ENCODE assay signal across 9 mouse cellular contexts in genomic region chr12:116404012-116404679, GRCm38 (mm10). TPM values are rescaled to one million over a fixed set of nuclear protein-coding genes. Genes with fewer than 3 reads are reported as not detected.
DNase-seq lines count a peak whose midpoint lies in the region; ATAC-seq and TF ChIP-seq lines count a peak whose summit lies in the region.
"Had no signal": no experiment of that assay in that cellular context is flagged by ENCODE, and none has a peak within 500 bp of the region (broad histone marks: within the 10 kb centered on the region; RNA-seq: fewer than 3 reads in every experiment).

No protein-coding gene starts in this region.

- TF ChIP-seq POLR2A in thymus, adult 2 months (IDR thresholded peaks at IDR 0.05; ENCODE audit: control insufficient read depth, extremely low read depth, insufficient read depth, low read length, poor library complexity): no peak
- TF ChIP-seq POLR2A in olfactory bulb, adult 2 months (IDR thresholded peaks at IDR 0.05; ENCODE audit: insufficient read depth, low read depth, low read length): no peak

- peaks cover 7% of the 10 kb centered on the region for H3K9me3 ChIP-seq in heart, embryonic 14.5 days (ENCODE audit: control insufficient read depth, low read length)
- peaks cover 48% of the 10 kb centered on the region for H3K9me3 ChIP-seq in limb, embryonic 12.5 days

- no peak overlapping the region for H3K27ac ChIP-seq in thymus, adult 2 months (ENCODE audit: control insufficient read depth, insufficient read depth, low read length)
- no peak overlapping the region for H3K27ac ChIP-seq in heart, embryonic 14.5 days (replicated peaks in 1 of 2; ENCODE audit: control insufficient read depth in 1 of 2, insufficient read depth in 1 of 2, low read depth in 2 of 2, low read length in 2 of 2)
- H3K27ac ChIP-seq in limb, embryonic 12.5 days: no peak overlapping the region
- no peak overlapping the region for H3K27ac ChIP-seq in olfactory bulb, adult 2 months (ENCODE audit: insufficient read depth, low read depth, low read length)

- WGBS in thymus, adult 2 months: 97% methylated on average over 18 of the region's 18 CpGs
- WGBS in heart, embryonic 14.5 days: 92% methylated on average over 18 of the region's 18 CpGs
- 94% methylated on average over 18 of the region's 18 CpGs for WGBS in limb, embryonic 12.5 days
- WGBS in olfactory bulb, adult 2 months: 96% methylated on average over 18 of the region's 18 CpGs

- peak overlapping the region; percentile 48; the same call in 1 of the 2 replicates for H3K4me3 ChIP-seq in thymus, adult 2 months (ENCODE audit: control insufficient read depth, insufficient read depth, low read length)
- H3K4me3 ChIP-seq in heart, embryonic 14.5 days (ENCODE audit: control insufficient read depth in 1 of 2, insufficient read depth in 1 of 2, low read depth in 1 of 2, low read length in 2 of 2): peak overlapping the region; percentile 71 to 77; a peak in 3 of 4 replicates
- peak overlapping the region; percentile 74 for H3K4me3 ChIP-seq in limb, embryonic 12.5 days (replicated peaks)
- peak overlapping the region; percentile 76; the same call in 1 of the 2 replicates for H3K4me3 ChIP-seq in olfactory bulb, adult 2 months (ENCODE audit: insufficient read depth, low read depth, low read length)

- peak; percentile 8 for DNase-seq in embryo, embryonic 9.5 days (ENCODE audit: extremely low spot score)
- DNase-seq in embryo, embryonic 10 days (ENCODE audit: low spot score): no peak
- DNase-seq in thymus, adult 2 months: peak; percentile 22
- no peak for DNase-seq in thymus, postnatal 25 days
- no peak for DNase-seq in ovary, postnatal 10 days (ENCODE audit: low spot score)

- peak overlapping the region; percentile 49; the same call in 1 of the 2 replicates for H3K9ac ChIP-seq in heart, embryonic 14.5 days (ENCODE audit: low read length)
- no peak overlapping the region for H3K9ac ChIP-seq in limb, embryonic 12.5 days (replicated peaks)

- TF ChIP-seq CTCF in thymus, adult 2 months (IDR thresholded peaks at IDR 0.05; ENCODE audit: borderline replicate concordance, control insufficient read depth, extremely low read depth, insufficient read depth, low read length, poor library complexity): no peak
- TF ChIP-seq CTCF in olfactory bulb, adult 2 months (IDR thresholded peaks at IDR 0.05; ENCODE audit: insufficient read depth, low read depth, low read length): no peak

- peaks cover 8% of the 10 kb centered on the region for H3K36me3 ChIP-seq in thymus, adult 2 months (ENCODE audit: control insufficient read depth, insufficient read depth, low read length)
- H3K36me3 ChIP-seq in heart, embryonic 14.5 days (ENCODE audit: control insufficient read depth, insufficient read depth, low read length): peaks cover 18% of the 10 kb centered on the region
- peaks cover 46% of the 10 kb centered on the region for H3K36me3 ChIP-seq in limb, embryonic 12.5 days

- peaks cover 11% of the 10 kb centered on the region for H3K4me1 ChIP-seq in thymus, adult 2 months (replicated peaks; ENCODE audit: control insufficient read depth, insufficient read depth, low read length)
- peaks cover 0 to 9% of the 10 kb centered on the region in 2 experiments; a peak in 1 of 4 replicates for H3K4me1 ChIP-seq in heart, embryonic 14.5 days (ENCODE audit: control insufficient read depth in 2 of 2, insufficient read depth in 2 of 2, low read length in 2 of 2)
- H3K4me1 ChIP-seq in limb, embryonic 12.5 days (replicated peaks): peaks cover 4% of the 10 kb centered on the region
- H3K4me1 ChIP-seq in olfactory bulb, adult 2 months (ENCODE audit: control insufficient read depth, insufficient read depth, low read length): peaks cover 10% of the 10 kb centered on the region

- peak overlapping the region; percentile 95 for H3K4me2 ChIP-seq in heart, embryonic 14.5 days (ENCODE audit: low read length)
- peak overlapping the region; percentile 84 for H3K4me2 ChIP-seq in limb, embryonic 12.5 days

- no peak for ATAC-seq in heart, embryonic 14.5 days (ENCODE audit: insufficient number of reproducible peaks, insufficient read depth, low FRiP score, low read depth)
- peak; percentile 6; the same call in 1 of the 2 replicates for ATAC-seq in limb, embryonic 12.5 days (ENCODE audit: insufficient number of reproducible peaks, insufficient read depth, low FRiP score, low TSS enrichment, low read depth)

- H3K27me3 ChIP-seq in thymus, adult 2 months (ENCODE audit: control insufficient read depth, insufficient read depth, low read length): no peaks in the 10 kb centered on the region
- no peaks in the 10 kb centered on the region for H3K27me3 ChIP-seq in heart, embryonic 14.5 days (ENCODE audit: control insufficient read depth, insufficient read depth, low read length)
- H3K27me3 ChIP-seq in limb, embryonic 12.5 days: no peaks in the 10 kb centered on the region
- H3K27me3 ChIP-seq: Patski had no signal

RNA-seq across cellular contexts. Expression of gene Ncapg2, which starts 1.1 kb away (rescaled TPM):
- 16.0 and 21.9 TPM in 2 replicates for polyA plus RNA-seq in thymus, adult 2 months (2012; rRNA removed)
- 22.7 and 23.9 TPM in 2 replicates for polyA plus RNA-seq in heart, embryonic 14.5 days (2014; fragmentation: Nextera tagmentation; extraction: Ambion mirVana)
- polyA plus RNA-seq in limb, embryonic 12.5 days (2016; fragmentation: Nextera tagmentation; extraction: Ambion mirVana): 47.4 and 53.0 TPM in 2 replicates
- not detected in 2 replicates for polyA plus RNA-seq in olfactory bulb, adult 2 months (2012; ENCODE audit: insufficient read depth, insufficient read length, low replicate concordance, missing spikeins)

Comparison
In these comparisons a context has a peak if more than half of its experiments do, and no peak if none do; other contexts are left out.
1. DNase-seq: peak in embryo, embryonic 9.5 days (single experiment) and thymus, adult 2 months (single experiment); none in embryo, embryonic 10 days (single experiment), thymus, postnatal 25 days (single experiment) and ovary, postnatal 10 days (single experiment).
2. Peak in every context shown above with its lines, with median percentiles within 50 percentile points of each other: H3K4me3 ChIP-seq.